Mouse (Mus musculus) heart, embryonic 10.5 days (tissue): ENCODE measurements around the gene Thbs3. TPM values are rescaled to one million over a fixed set of nuclear protein-coding genes. Genes with fewer than 3 reads are reported as not detected.
A peak's percentile ranks its signal among the peaks of the same experiment; 100 is the strongest.

Experiments used
- DNase-seq: peaks from one replicate; pipeline ENCODE4 v3.0.0-alpha.2; 2017; ENCODE audit warnings: low spot score
- H3K27ac ChIP-seq: fragments of 300-500 bp; sonication (generic); 2 replicates; pipeline ENCODE4 v1.5.1; 2016; ENCODE audit warnings: mild to moderate bottlenecking
- H3K27me3 ChIP-seq: fragments of 300-500 bp; sonication (generic); 2 replicates; pipeline ENCODE4 v1.6.1; 2016; ENCODE audit warnings: mild to moderate bottlenecking; ENCODE audit not compliant: poor library complexity, insufficient read depth, severe bottlenecking
- H3K36me3 ChIP-seq: fragments of 300-500 bp; sonication (generic); 2 replicates; pipeline ENCODE4 v1.6.1; 2016; ENCODE audit warnings: mild to moderate bottlenecking, moderate library complexity
- H3K4me1 ChIP-seq: fragments of 300-500 bp; sonication (generic); 2 replicates; pipeline ENCODE4 v1.6.1; 2016; ENCODE audit warnings: mild to moderate bottlenecking
- H3K4me3 ChIP-seq: fragments of 300-500 bp; sonication (generic); 2 replicates; pipeline ENCODE4 v1.5.1; 2016; ENCODE audit warnings: mild to moderate bottlenecking, moderate library complexity
- H3K9me3 ChIP-seq: fragments of 300-500 bp; sonication (generic); 2 replicates; pipeline ENCODE4 v1.6.1; 2016; ENCODE audit warnings: mild to moderate bottlenecking, moderate library complexity
- WGBS: fragments of 180-500 bp; shearing (Covaris S2); methylation state at CpG from one replicate; pipeline ENCODE4 v1.1.7; 2016; 5-methylcytosine and 5-hydroxymethylcytosine counted together
- microRNA counts: library from miRNA; unstranded; fragments of <30 nt; microRNA quantifications from one replicate; lab custom pipeline; 2017
- microRNA-seq: library from miRNA; unstranded; fragments of <30 nt; microRNA quantifications from one replicate; pipeline ENCODE4, GENCODE M21; 2017
- polyA plus RNA-seq: library from polyadenylated mRNA; unstranded; fragments of >200 nt; fragmentation: Nextera tagmentation; extraction: Ambion mirVana; gene quantifications from 2 replicates; pipeline ENCODE4 v1.2.1, GENCODE M21; 2016

Thbs3 gene
- polyA plus RNA-seq, 1 experiment from 2014 or later, result 20.0 TPM

- Histone ChIP-seq H3K27me3 (no peaks in the 10 kb centered on the region), H3K4me1 (peaks cover 56% of the 10 kb centered on the region), H3K4me3 (peak overlapping the region; percentile 66), H3K36me3 (peaks cover 40% of the 10 kb centered on the region), H3K9me3 (no peaks in the 10 kb centered on the region), H3K27ac (peak overlapping the region; percentile 91)
- DNase-seq, result no peak
- WGBS, result 65% methylated on average over 6 of the region's 6 CpGs
These were observed 55.9 kb downstream of the Thbs3 start for GRCm38 (mm10) chr3:89270891-89271290.

- no peak for DNase-seq
- Histone ChIP-seq H3K27me3 (no peaks in the 10 kb centered on the region), H3K9me3 (no peaks in the 10 kb centered on the region), H3K4me3 (no peak overlapping the region), H3K36me3 (peaks cover 45% of the 10 kb centered on the region), H3K27ac (no peak overlapping the region), H3K4me1 (peaks cover 57% of the 10 kb centered on the region)
- WGBS, result 69% methylated on average over 6 of the region's 6 CpGs
These were observed 56.8 kb downstream of the Thbs3 start for GRCm38 (mm10) chr3:89271760-89272159.

- H3K4me3 ChIP-seq, result peak overlapping the region; percentile 77; the same call in 1 of the 2 replicates
- H3K36me3 ChIP-seq, result peaks cover 42% of the 10 kb centered on the region
- 0 out of 2 replicates have a peak, but pooled peaks cover 8% of the 10 kb centered on the region for H3K27me3 ChIP-seq
- DNase-seq, result no peak
- no peak overlapping the region for H3K27ac ChIP-seq
- no peaks in the 10 kb centered on the region for H3K9me3 ChIP-seq
- H3K4me1 ChIP-seq, result peaks cover 59% of the 10 kb centered on the region
- WGBS, result 84% methylated on average over 13 of the region's 13 CpGs
These were observed 61.1 kb downstream of the Thbs3 start for GRCm38 (mm10) chr3:89276061-89276460.

MicroRNAs encoded within 50 kb of the gene (microRNA counts, 519-probe panel; counts per million panel counts)
- not detected for microRNA mmu-miR-92b (lab: Ali Mortazavi, UCI)

Small RNAs within 50 kb of the gene (microRNA-seq; reads per million reads assigned to microRNA genes)
- gene Mir92b, result 234 reads per million, percentile 61 among the genes with 10 or more reads in this experiment

Other genes with a start within 250 kb of the Thbs3 start
- gene Rusc1, start 121.9 kb upstream of the Thbs3 start, polyA plus RNA-seq, result 10.1 and 11.6 TPM in 2 replicates
- not detected in 2 replicates for gene Gm43738, start 114.1 kb upstream of the Thbs3 start, polyA plus RNA-seq
- gene Fdps, start 113.2 kb upstream of the Thbs3 start, polyA plus RNA-seq, result 220 and 253 TPM in 2 replicates
- gene Pklr, start 79.0 kb upstream of the Thbs3 start, polyA plus RNA-seq, result 12.4 and 14.7 TPM in 2 replicates
- gene Hcn3, start 55.0 kb upstream of the Thbs3 start, polyA plus RNA-seq, result 0.77 and 0.85 TPM in 2 replicates
- 18.4 and 32.2 TPM in 2 replicates for gene Clk2, start 50.4 kb upstream of the Thbs3 start, polyA plus RNA-seq
- gene Scamp3, start 37.7 kb upstream of the Thbs3 start, polyA plus RNA-seq, result 104 and 115 TPM in 2 replicates
- 16.4 and 21.0 TPM in 2 replicates for gene Fam189b, start 32.0 kb upstream of the Thbs3 start, polyA plus RNA-seq
- 44.2 and 44.6 TPM in 2 replicates for gene Gba, start 12.3 kb upstream of the Thbs3 start, polyA plus RNA-seq
- 179 and 204 TPM in 2 replicates for gene Mtx1, start 11.9 kb downstream of the Thbs3 start, polyA plus RNA-seq
- 0.11 and 0.16 TPM in 2 replicates for gene Muc1, start 13.9 kb downstream of the Thbs3 start, polyA plus RNA-seq
- 244 and 260 TPM in 2 replicates for gene Krtcap2, start 30.8 kb downstream of the Thbs3 start, polyA plus RNA-seq
- gene Trim46, start 31.1 kb downstream of the Thbs3 start, polyA plus RNA-seq, result 0.79 and 1.9 TPM in 2 replicates
- 76.7 and 86.0 TPM in 2 replicates for gene Dpm3, start 44.2 kb downstream of the Thbs3 start, polyA plus RNA-seq
- gene Slc50a1, start 55.4 kb downstream of the Thbs3 start, polyA plus RNA-seq, result 39.9 and 42.4 TPM in 2 replicates
- 32.0 and 37.7 TPM in 2 replicates for gene Efna1, start 66.0 kb downstream of the Thbs3 start, polyA plus RNA-seq
- 0.71 and 2.5 TPM in 2 replicates for gene Efna3, start 107.8 kb downstream of the Thbs3 start, polyA plus RNA-seq
- 10.6 and 19.3 TPM in 2 replicates for gene Efna4, start 122.8 kb downstream of the Thbs3 start, polyA plus RNA-seq
- gene Adam15, start 134.8 kb downstream of the Thbs3 start, polyA plus RNA-seq, result 41.9 and 49.0 TPM in 2 replicates
- gene Dcst2, start 146.8 kb downstream of the Thbs3 start, polyA plus RNA-seq, result 0.05 TPM in 1 of 2 replicates, not detected in the other
- 0.10 and 0.11 TPM in 2 replicates for gene Dcst1, start 150.1 kb downstream of the Thbs3 start, polyA plus RNA-seq
- 1.4 and 1.9 TPM in 2 replicates for gene Zbtb7b, start 179.6 kb downstream of the Thbs3 start, polyA plus RNA-seq
- gene Lenep, start 187.6 kb downstream of the Thbs3 start, polyA plus RNA-seq, result not detected in 2 replicates
- gene Flad1, start 196.7 kb downstream of the Thbs3 start, polyA plus RNA-seq, result 30.7 and 40.3 TPM in 2 replicates
- 465 and 589 TPM in 2 replicates for gene Cks1b, start 203.2 kb downstream of the Thbs3 start, polyA plus RNA-seq
- gene Shc1, start 203.3 kb downstream of the Thbs3 start, polyA plus RNA-seq, result 72.2 and 79.5 TPM in 2 replicates
- gene Pygo2, start 215.0 kb downstream of the Thbs3 start, polyA plus RNA-seq, result 28.2 and 35.9 TPM in 2 replicates
- gene Pbxip1, start 221.5 kb downstream of the Thbs3 start, polyA plus RNA-seq, result 46.5 and 68.4 TPM in 2 replicates
- gene Pmvk, start 239.4 kb downstream of the Thbs3 start, polyA plus RNA-seq, result 64.3 and 70.4 TPM in 2 replicates